Mouse (Mus musculus) duodenum, adult 2 months (tissue): ENCODE measurements around the gene Cltb. TPM values are rescaled to one million over a fixed set of nuclear protein-coding genes. Genes with fewer than 3 reads are reported as not detected.

Experiments used
- polyA plus RNA-seq: library from polyadenylated mRNA; depleted of rRNA; stranded (reverse); fragments of >200 nt; gene quantifications from 2 replicates; pipeline ENCODE4 v1.2.3, GENCODE M21; 2012; ENCODE audit warnings: low replicate concordance; rRNA removed

Cltb gene
- polyA plus RNA-seq = 84.0 and 133 TPM in 2 replicates

DNA sequence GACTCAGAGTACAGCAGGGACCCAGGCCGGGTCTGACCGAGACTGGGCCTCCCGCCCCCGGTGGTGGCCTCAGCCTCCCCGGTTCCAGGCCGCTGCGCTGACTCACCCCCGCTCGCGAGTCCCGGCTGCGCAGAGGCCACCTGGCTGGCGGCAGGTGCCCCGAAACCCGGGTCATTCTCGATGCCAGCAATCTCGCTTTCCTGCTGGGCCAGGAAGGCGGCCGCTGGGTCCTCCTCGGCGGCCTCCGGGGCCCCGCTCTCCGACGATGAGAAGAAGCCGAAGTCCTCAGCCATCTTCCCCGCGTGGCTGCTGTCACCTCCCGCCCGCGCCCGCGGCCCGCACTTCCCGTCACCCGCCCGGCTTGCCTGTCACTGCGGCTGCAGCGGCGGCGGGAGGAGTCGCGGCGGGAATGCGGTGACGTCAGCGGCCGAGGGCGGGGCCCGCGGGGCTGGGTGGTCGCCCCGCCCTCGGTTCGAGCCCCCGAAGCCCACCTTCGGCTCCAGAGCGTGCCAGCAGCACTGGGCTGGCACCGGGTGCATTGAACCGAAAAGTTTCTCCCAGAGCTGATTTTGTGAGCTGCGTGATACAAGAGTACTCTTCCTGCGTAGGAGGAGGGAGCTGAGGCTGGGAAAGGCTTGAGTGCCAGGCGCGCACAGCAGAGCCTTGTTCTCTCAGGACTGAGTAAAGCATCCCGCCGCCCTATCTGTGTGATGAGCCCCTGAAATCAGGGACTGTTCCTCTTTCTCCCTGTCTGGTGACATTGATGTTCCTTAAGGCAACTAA lies at the start of gene Cltb:
Cltb (minus strand) TSS at position 373 of the 783 bp plus-strand sequence.

DNA sequence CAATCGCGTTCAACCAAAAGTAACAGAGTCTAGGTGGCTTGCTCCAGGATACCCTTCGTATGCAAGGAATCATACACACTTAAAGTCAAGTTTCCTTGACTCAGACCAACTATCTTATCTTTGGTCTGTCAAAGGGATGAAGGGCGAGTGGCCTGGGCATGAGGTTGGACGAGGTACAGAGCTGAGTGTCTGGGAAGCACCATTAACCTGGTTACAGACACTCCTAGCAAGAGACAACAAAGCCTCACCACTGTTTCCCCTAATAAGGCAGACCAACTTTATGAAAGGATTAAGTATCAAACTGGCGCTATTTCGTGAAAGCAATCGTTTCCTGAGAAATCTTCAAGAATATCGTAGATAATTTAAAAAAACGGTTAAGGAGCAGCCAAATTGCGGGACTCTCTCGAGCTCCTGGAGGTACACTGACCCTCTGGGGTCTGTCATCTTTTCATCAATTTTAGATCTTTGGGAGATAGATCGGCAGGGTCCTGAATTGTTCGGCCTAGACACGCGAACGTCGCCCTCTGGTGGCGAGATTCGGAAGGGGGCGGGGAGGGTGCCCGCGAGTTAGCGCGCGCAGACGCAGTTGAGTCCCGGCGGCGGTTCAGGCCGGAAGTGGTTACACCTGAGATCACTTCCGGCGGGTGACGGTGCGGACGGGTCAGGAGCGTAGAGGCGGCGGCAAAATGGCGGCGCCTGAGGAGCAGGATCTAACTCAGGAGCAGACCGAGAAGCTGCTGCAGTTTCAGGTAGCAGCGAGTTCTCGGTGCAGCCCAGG lies 10.2 kb upstream of the Cltb start, which contains the start of gene Faf2:
Faf2 (plus strand) TSS at position 630 of the 778 bp plus-strand sequence.

DNA sequence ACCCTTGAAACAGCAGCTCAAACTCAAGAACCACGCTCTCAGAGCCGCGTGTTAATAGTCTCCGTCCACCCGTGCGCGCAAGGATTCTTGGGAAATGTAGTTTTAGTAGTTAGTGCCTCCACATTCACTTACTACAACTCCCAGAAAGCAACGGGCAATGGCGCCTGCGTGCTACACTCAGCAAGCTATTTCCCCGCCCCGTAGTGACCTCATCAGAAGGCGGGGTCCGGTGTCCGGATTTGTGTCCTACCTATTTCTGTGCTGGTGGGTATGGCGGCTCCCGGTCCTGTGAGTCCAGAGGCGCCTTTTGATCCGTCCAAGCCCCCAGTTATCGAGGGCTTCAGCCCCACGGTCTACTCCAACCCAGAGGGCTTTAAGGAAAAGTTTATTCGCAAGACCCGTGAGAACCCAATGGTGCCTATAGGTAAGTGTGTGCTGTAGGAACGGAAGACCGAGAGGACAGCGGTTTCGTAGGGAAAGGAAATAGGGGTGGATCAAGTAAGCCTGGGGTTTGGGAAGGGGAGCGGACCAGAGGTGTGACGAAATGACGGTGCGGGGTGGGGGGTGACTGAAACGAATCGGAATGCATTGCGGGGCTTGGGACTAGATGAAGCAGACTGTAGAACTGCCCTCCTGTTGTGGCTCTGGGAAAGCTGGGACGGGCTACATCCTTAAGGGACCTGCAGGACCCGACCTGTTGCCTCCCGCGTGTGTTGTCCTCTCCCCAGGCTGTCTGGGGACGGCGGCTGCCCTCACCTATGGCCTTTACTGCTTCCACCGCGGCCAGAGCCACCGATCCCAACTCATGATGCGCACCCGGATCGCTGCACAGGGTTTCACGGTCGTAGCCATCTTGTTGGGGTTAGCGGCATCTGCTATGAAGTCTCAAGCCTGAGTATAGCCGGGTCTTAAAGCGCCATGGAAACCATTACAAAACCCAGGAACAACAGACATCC lies 20.9 kb downstream of the Cltb start, which contains the start of the genes Nop16 and Higd2a:
Nop16 (minus strand) TSS at position 95 of the 956 bp plus-strand sequence.
Higd2a (plus strand) TSS at position 212 of the 956 bp plus-strand sequence.

DNA sequence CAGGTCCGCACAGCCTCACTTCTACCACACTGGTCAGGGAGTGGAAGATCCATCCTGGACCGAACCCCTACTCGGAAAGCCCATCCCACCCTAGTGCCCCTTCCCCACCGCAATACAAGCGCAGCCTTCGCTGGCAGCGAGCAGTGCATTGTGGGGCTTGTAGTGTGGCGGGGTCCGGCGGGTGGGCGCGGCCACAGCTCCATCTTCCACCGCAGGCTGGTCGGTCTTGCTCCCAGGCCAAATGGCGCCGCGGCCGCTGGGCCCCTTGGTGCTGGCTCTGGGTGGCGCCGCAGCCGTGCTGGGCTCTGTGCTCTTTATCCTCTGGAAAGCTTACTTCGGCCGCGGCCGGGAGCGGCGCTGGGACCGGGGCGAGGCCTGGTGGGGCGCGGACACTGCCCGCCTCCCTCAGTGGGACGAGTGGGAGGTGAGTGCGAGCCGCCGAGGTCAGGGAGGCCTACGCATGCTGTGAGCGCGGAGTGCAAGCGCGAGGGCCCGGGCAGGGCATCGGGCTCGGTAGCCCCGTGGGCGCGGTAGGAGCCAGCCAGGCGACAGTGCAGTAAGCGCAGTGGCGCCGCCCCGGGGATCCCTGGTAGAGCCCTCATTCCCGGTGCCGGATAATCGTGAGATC lies 36.2 kb downstream of the Cltb start, which contains the start of gene Arl10:
Arl10 (plus strand) TSS at position 162 of the 628 bp plus-strand sequence.

DNA sequence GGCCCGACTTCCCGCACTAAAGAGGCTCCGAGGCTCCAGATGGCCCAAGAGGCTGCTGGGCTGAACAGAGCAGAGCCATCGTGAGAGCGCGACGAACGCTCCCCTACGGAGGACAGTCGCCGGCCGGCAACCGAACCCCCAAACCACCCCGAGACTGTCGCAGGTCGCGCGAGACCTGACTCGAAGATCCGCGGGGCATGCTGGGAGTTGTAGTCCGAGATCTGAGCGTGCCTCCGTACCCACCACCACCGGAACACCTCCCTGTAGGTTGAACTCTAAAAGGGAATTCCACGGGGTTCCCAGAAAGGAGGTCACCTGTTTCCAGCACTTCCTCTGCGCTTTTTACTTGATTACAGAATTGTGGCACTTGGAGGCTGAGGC lies 46.0 kb downstream of the Cltb start, which contains the start of gene 4833439L19Rik:
4833439L19Rik (minus strand) TSS at position 235 of the 381 bp plus-strand sequence.

Other genes with a start within 250 kb of the Cltb start
- 3.5 and 4.1 TPM in 2 replicates for gene Cplx2, start 240.0 kb downstream of the Cltb start, polyA plus RNA-seq
- 15.6 and 21.2 TPM in 2 replicates for gene Thoc3, start 142.5 kb downstream of the Cltb start, polyA plus RNA-seq
- 1.9 and 4.9 TPM in 2 replicates for gene Simc1, start 107.6 kb downstream of the Cltb start, polyA plus RNA-seq
- gene 4833439L19Rik, start 45.9 kb downstream of the Cltb start, polyA plus RNA-seq = 110 and 120 TPM in 2 replicates
- 5.1 and 9.0 TPM in 2 replicates for gene Arl10, start 36.3 kb downstream of the Cltb start, polyA plus RNA-seq
- 1.4 and 1.8 TPM in 2 replicates for gene Nop16, start 21.3 kb downstream of the Cltb start, polyA plus RNA-seq
- 208 and 284 TPM in 2 replicates for gene Higd2a, start 21.1 kb downstream of the Cltb start, polyA plus RNA-seq
- gene Faf2, start 10.4 kb upstream of the Cltb start, polyA plus RNA-seq = 9.9 and 11.1 TPM in 2 replicates
- gene Rnf44, start 82.6 kb upstream of the Cltb start, polyA plus RNA-seq = 205 and 292 TPM in 2 replicates
- gene Cdhr2, start 90.1 kb upstream of the Cltb start, polyA plus RNA-seq = 371 and 632 TPM in 2 replicates
- 0.38 and 0.39 TPM in 2 replicates for gene Gprin1, start 138.5 kb upstream of the Cltb start, polyA plus RNA-seq
- 0.62 and 1.2 TPM in 2 replicates for gene Sncb, start 155.3 kb upstream of the Cltb start, polyA plus RNA-seq
- not detected in 2 replicates for gene Eif4e1b, start 172.7 kb upstream of the Cltb start, polyA plus RNA-seq
- 7.2 and 12.5 TPM in 2 replicates for gene Tspan17, start 178.0 kb upstream of the Cltb start, polyA plus RNA-seq